Mouse (Mus musculus) hindbrain, embryonic 14.5 days (tissue): ENCODE measurements around the gene Ubxn11. TPM values are rescaled to one million over a fixed set of nuclear protein-coding genes. Genes with fewer than 3 reads are reported as not detected.

ENCODE experiments used
- ATAC-seq: fragments of 200-750 bp; cut with Nextera tagmentation; 2 replicates; pipeline ENCODE4 v1.8.0; 2017; ENCODE audit warnings: moderate number of reproducible peaks, mild to moderate bottlenecking, moderate TSS enrichment, moderate library complexity; ENCODE audit not compliant: low FRiP score
- DNase-seq: peaks from one replicate; pipeline ENCODE4 v3.0.0-alpha.2; 2015; ENCODE audit warnings: low spot score
- H3K27ac ChIP-seq: fragments of 300-500 bp; sonication (generic); 2 replicates; pipeline ENCODE4 v1.5.1; 2014; ENCODE audit warnings: mild to moderate bottlenecking, moderate library complexity
- H3K27me3 ChIP-seq: fragments of 300-500 bp; sonication (generic); 2 replicates; pipeline ENCODE4 v1.6.1; 2014; ENCODE audit warnings: mild to moderate bottlenecking, low read length, mixed read lengths; ENCODE audit not compliant: control insufficient read depth, insufficient read depth
- H3K36me3 ChIP-seq: fragments of 300-500 bp; sonication (generic); replicated peaks from 2 replicates; pipeline ENCODE4 v1.6.1; 2014; ENCODE audit not compliant: control insufficient read depth, insufficient read depth
- H3K4me1 ChIP-seq: fragments of 300-500 bp; sonication (generic); replicated peaks from 2 replicates; pipeline ENCODE4 v1.6.1; 2014; ENCODE audit warnings: antibody characterized with exemption, low read length, mixed read lengths; ENCODE audit not compliant: control insufficient read depth, insufficient read depth
- H3K4me2 ChIP-seq: fragments of 300-500 bp; sonication (generic); replicated peaks from 2 replicates; pipeline ENCODE4 v1.6.1; 2014; ENCODE audit warnings: mild to moderate bottlenecking, moderate library complexity
- H3K4me3 ChIP-seq: fragments of 300-500 bp; sonication (generic); replicated peaks from 2 replicates; pipeline ENCODE4 v1.5.1; 2014; ENCODE audit warnings: mild to moderate bottlenecking, low read length
- H3K9ac ChIP-seq: fragments of 300-500 bp; sonication (generic); 2 replicates; pipeline ENCODE4 v1.6.1; 2014
- H3K9me3 ChIP-seq: fragments of 300-500 bp; sonication (generic); 2 replicates; pipeline ENCODE4 v1.6.1; 2016; ENCODE audit warnings: low read length; ENCODE audit not compliant: control insufficient read depth
- WGBS: fragments of 180-500 bp; shearing (Covaris S2); extraction: QIAGEN DNeasy Blood & Tissue Kit; methylation state at CpG from one replicate; pipeline ENCODE4 v1.1.7; 2014; 5-methylcytosine and 5-hydroxymethylcytosine counted together
- polyA plus RNA-seq: library from polyadenylated mRNA; unstranded; fragments of >200 nt; fragmentation: Nextera tagmentation; extraction: Ambion mirVana; gene quantifications from 2 replicates; pipeline ENCODE4 v1.2.1, GENCODE M21; 2014

Ubxn11 gene
- polyA plus RNA-seq, 1 experiment from 2014 or later = 22.2 TPM

- no peaks in the 10 kb centered on the region for H3K36me3 ChIP-seq
- no peak for ATAC-seq
- H3K27ac ChIP-seq = no peak overlapping the region
- H3K9me3 ChIP-seq = no peaks in the 10 kb centered on the region
- DNase-seq = no peak
- no peak overlapping the region for H3K4me2 ChIP-seq
- no peaks in the 10 kb centered on the region for H3K27me3 ChIP-seq
- WGBS = 78% methylated on average over 5 of the region's 5 CpGs
- H3K9ac ChIP-seq = no peak overlapping the region
- no peak overlapping the region for H3K4me3 ChIP-seq
- no peaks in the 10 kb centered on the region for H3K4me1 ChIP-seq
These were observed 5.3 kb upstream of the Ubxn11 start for GRCm38 (mm10) chr4:134097015-134097608.

GRCm38 (mm10) chr4:134098628-134099027 is 3.7 kb upstream of the Ubxn11 start:
- H3K9ac ChIP-seq = no peak overlapping the region
- peaks cover 7% of the 10 kb centered on the region for H3K4me1 ChIP-seq
- DNase-seq (no peak), ATAC-seq (no peak)
- H3K4me3 ChIP-seq = no peak overlapping the region
- H3K9me3 ChIP-seq = no peaks in the 10 kb centered on the region
- 73% methylated on average over 8 of the region's 8 CpGs for WGBS
- no peaks in the 10 kb centered on the region for H3K36me3 ChIP-seq
- H3K4me2 ChIP-seq = no peak overlapping the region
- no peaks in the 10 kb centered on the region for H3K27me3 ChIP-seq
- H3K27ac ChIP-seq = no peak overlapping the region

GRCm38 (mm10) chr4:134100245-134100644 is 2.1 kb upstream of the Ubxn11 start:
- no peak overlapping the region for H3K9ac ChIP-seq
- no peak for DNase-seq
- peaks cover 7% of the 10 kb centered on the region for H3K4me1 ChIP-seq
- H3K27ac ChIP-seq = no peak overlapping the region
- H3K27me3 ChIP-seq = no peaks in the 10 kb centered on the region
- H3K36me3 ChIP-seq = no peaks in the 10 kb centered on the region
- H3K4me2 ChIP-seq = no peak overlapping the region
- no peak for ATAC-seq
- 87% methylated on average over 4 of the region's 4 CpGs for WGBS
- H3K9me3 ChIP-seq = no peaks in the 10 kb centered on the region
- H3K4me3 ChIP-seq = no peak overlapping the region

- peak overlapping the region; percentile 57 for H3K9ac ChIP-seq
- H3K4me3 ChIP-seq = peak overlapping the region; percentile 64
- no peak for DNase-seq
- H3K36me3 ChIP-seq = no peaks in the 10 kb centered on the region
- peak; percentile 51 for ATAC-seq
- no peaks in the 10 kb centered on the region for H3K27me3 ChIP-seq
- no peaks in the 10 kb centered on the region for H3K9me3 ChIP-seq
- H3K4me2 ChIP-seq = peak overlapping the region; percentile 79
- 3% methylated on average over 21 of the region's 21 CpGs for WGBS
- peaks cover 7% of the 10 kb centered on the region for H3K4me1 ChIP-seq
- H3K27ac ChIP-seq = no peak overlapping the region
These were observed 361 bp downstream of the Ubxn11 start for GRCm38 (mm10) chr4:134102742-134103119.

GRCm38 (mm10) chr4:134106105-134106504 is 3.7 kb downstream of the Ubxn11 start:
- Histone ChIP-seq H3K4me2 (no peak overlapping the region), H3K36me3 (no peaks in the 10 kb centered on the region), H3K4me3 (no peak overlapping the region), H3K9ac (no peak overlapping the region), H3K4me1 (peaks cover 7% of the 10 kb centered on the region), H3K9me3 (no peaks in the 10 kb centered on the region), H3K27ac (no peak overlapping the region), H3K27me3 (no peaks in the 10 kb centered on the region)
- WGBS = 84% methylated on average over 7 of the region's 7 CpGs
- DNase-seq (no peak), ATAC-seq (no peak)

- WGBS = 85% methylated on average over 7 of the region's 7 CpGs
These were observed 5.4 kb downstream of the Ubxn11 start for GRCm38 (mm10) chr4:134107730-134108129.

GRCm38 (mm10) chr4:134108196-134108595 is 5.8 kb downstream of the Ubxn11 start:
- peaks cover 2% of the 10 kb centered on the region; the same call in 1 of the 2 replicates for H3K4me1 ChIP-seq
- H3K9me3 ChIP-seq = no peaks in the 10 kb centered on the region
- H3K36me3 ChIP-seq = no peaks in the 10 kb centered on the region
- WGBS = 72% methylated on average over 5 of the region's 5 CpGs
- no peak overlapping the region for H3K9ac ChIP-seq
- H3K27me3 ChIP-seq = no peaks in the 10 kb centered on the region
- no peak for DNase-seq
- H3K27ac ChIP-seq = no peak overlapping the region
- no peak for ATAC-seq
- H3K4me2 ChIP-seq = no peak overlapping the region
- no peak overlapping the region for H3K4me3 ChIP-seq

More at GRCm38 (mm10) chr4:134107730-134108129, 5.4 kb downstream of the Ubxn11 start:
- H3K9me3 ChIP-seq = no peaks in the 10 kb centered on the region
- DNase-seq (no peak), ATAC-seq (no peak)
- no peak overlapping the region for H3K27ac ChIP-seq
- H3K9ac ChIP-seq = no peak overlapping the region
- H3K4me1 ChIP-seq = peaks cover 6% of the 10 kb centered on the region
- no peaks in the 10 kb centered on the region for H3K36me3 ChIP-seq
- no peak overlapping the region for H3K4me3 ChIP-seq
- H3K4me2 ChIP-seq = no peak overlapping the region
- H3K27me3 ChIP-seq = no peaks in the 10 kb centered on the region

GRCm38 (mm10) chr4:134110653-134111052 is 8.3 kb downstream of the Ubxn11 start:
- Histone ChIP-seq H3K9ac (no peak overlapping the region), H3K9me3 (no peaks in the 10 kb centered on the region), H3K27ac (no peak overlapping the region), H3K4me1 (no peaks in the 10 kb centered on the region), H3K27me3 (no peaks in the 10 kb centered on the region), H3K4me2 (no peak overlapping the region), H3K4me3 (no peak overlapping the region), H3K36me3 (no peaks in the 10 kb centered on the region)
- no peak for ATAC-seq
- WGBS = 49% methylated on average over 3 of the region's 3 CpGs
- no peak for DNase-seq

- Histone ChIP-seq H3K27me3 (no peaks in the 10 kb centered on the region), H3K4me3 (no peak overlapping the region), H3K27ac (no peak overlapping the region), H3K9ac (no peak overlapping the region), H3K4me1 (no peaks in the 10 kb centered on the region), H3K36me3 (no peaks in the 10 kb centered on the region), H3K4me2 (no peak overlapping the region), H3K9me3 (no peaks in the 10 kb centered on the region)
- WGBS = 85% methylated on average over 6 of the region's 6 CpGs
- DNase-seq = no peak
- ATAC-seq = no peak
These were observed 10.0 kb downstream of the Ubxn11 start for GRCm38 (mm10) chr4:134112403-134112802.
